Mouse (Mus musculus) neutrophil, adult 5-6 weeks (primary cell): ENCODE measurements around the gene Olfr735. TPM values are rescaled to one million over a fixed set of nuclear protein-coding genes. Genes with fewer than 3 reads are reported as not detected.

Source experiments
- ATAC-seq: fragments of 151-379, 151-347 bp; 2 replicates; pipeline ENCODE4 v1.8.0; 2017; ENCODE audit warnings: mild to moderate bottlenecking, moderate TSS enrichment; ENCODE audit not compliant: insufficient number of reproducible peaks, poor library complexity, low FRiP score, severe bottlenecking; ENCODE audit errors: extremely low read depth
- total RNA-seq: library from RNA; stranded (forward); fragments of 200-1000 nt; gene quantifications from 2 replicates; pipeline ENCODE4 v1.2.3, GENCODE M21; 2017

Olfr735 gene
- total RNA-seq = not detected in 2 replicates

DNA sequence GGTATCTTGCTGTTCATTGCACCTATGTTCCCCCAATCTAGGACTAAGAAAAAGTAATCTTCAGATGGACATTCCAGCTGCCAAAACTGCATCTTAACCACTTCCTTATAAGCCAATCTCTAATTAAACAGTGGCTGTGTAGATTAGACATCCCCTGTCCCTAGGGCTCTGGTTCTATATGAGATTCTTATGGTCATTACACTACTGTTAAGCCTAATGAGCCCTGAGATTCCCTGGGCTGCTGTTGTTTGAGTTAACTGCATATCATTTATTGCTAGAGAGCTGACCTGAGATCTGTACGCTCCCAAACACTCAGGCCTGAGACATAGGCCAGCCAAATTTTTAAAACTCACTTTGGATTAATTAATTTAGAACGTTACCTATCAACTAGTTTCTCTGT lies at the start of gene Olfr735:
TSS of gene Olfr735 (minus strand) at position 77 of the 400 bp plus-strand sequence.
- no peak for ATAC-seq

DNA sequence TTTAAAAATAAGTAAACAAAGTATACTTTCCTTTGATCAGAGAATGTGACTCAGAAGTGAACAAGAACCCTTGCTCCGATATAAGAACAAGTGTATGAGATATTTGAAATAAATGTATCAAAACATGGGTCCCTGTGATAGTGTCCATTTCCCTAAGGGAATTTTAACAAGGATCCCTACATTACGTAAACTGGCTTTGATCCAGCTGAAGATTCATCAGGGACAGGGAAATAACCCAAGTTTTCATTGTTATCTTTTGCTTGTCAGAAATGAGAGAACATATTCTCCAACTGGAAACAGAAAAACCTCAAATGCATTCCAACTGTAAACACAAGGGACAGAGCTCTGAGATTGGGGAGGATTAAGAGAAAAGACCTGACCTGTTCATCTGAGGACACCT lies 32.2 kb upstream of the Olfr735 start, which contains the start of gene Olfr736:
TSS of gene Olfr736 (plus strand) at position 301 of the 400 bp plus-strand sequence.
- ATAC-seq = no peak

DNA sequence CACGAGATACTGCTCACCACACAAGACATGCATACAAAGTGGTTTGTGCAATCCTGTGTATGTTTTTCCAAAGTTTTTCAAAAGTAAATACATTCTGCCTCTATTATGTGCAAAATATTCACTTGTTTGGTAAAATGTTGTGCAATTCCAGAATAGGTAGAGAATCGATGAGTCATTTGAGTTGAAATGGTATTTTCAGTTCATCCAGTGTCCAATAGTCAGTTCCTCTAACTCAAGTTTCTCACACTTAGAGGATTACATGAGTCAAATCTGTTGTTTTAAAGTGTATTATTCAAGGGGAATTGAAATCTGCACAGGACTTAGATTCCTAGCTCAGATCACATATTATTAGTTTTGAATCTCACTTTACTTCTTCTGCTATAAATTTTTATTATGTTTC lies 14.9 kb upstream of the Olfr735 start:
- ATAC-seq = no peak

DNA sequence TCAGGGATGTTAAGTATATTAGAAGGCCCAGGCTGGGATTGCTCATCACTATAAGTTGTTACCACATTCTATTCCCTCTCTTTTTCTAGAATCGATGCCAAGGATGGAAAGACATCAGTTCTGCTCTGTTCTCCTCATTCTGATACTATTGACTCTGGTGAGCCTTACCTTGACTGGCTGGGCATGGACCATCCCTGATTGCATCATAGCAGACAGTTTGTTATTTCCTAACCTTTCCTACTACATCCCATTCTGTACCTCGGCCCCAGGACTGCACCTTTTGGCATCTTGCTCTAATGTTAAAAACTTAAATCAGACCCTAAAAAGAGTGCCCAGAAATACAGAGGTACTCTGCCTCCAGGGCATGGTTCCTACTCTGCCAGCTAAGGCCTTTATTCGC lies 11.8 kb upstream of the Olfr735 start:
- ATAC-seq = no peak

DNA sequence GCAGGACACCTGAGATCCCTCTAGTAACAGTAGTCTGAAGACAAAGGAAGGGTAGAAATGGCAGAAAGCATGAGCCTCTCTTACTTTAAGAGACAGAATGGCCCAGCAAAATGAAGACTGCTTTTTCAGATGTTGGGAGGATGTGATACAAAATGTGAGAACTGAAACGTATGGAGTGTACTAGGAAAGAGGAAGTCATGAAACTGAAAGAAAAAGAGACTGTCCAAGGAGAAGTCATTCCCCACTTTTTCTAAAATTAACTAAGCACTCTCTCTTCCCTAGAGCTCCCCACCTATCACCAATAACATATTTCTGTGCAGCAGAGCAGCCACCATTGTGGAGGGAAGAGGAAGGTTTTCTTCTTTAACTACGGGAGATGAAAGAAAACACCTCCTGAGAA lies 8.9 kb upstream of the Olfr735 start, which contains the start of gene Tlr11:
TSS of gene Tlr11 (plus strand) at position 322 of the 400 bp plus-strand sequence.
- no peak for ATAC-seq

DNA sequence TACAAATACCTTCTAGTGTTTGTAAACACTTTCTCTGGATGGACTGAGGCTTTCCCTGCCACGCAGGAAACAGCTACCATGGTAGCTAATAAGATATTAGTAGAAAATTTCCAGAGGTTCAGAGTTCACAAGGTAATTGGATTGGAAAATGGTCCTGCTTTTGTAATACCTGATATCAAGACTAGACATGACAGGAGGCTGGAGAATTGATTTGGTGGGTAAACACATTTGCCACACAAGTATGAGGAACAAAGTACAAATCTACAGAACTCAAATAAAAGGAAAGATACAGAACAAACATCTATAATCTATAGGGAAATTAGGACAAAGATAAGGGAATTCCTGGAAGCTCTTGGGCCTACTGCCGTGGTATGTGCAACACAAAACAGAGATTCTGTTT lies 8.1 kb upstream of the Olfr735 start:
- no peak for ATAC-seq

DNA sequence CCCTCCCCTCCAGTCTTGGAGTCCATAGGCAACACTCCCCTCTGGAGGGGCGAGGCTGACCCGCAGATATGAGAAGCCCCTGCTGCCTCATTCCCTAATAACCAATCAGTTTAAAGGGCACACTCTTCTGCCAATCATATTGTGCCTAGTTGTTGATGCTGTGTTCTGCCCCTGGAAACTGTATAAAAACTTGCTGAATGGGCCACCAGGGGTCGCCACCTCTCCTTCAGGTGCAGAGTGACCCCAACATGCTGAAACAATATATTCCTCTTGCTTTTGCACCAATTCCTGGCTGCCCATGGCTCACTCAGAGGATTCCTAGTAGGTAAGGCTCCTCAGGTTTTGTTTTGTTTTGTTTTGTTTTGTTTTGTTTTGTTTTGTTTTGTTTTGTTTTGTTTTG lies 3.8 kb upstream of the Olfr735 start:
- no peak for ATAC-seq

DNA sequence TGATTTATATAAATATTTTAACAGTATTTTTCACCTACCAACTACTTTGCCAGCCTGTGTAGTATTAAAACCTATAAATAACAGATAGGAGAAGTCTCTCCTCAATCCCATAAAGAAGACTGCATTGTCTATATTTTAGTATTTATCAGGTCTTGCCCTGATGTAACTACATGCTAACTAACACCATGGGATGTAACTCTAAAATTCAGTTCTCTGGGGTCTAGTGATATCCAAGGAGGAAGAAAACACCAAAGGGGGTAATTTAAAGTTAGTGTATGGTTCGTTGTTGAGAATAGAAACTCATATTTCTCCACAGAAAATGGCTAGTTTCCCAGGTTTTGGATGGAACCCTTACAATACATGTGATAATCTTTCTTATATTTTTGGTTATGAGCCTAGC lies 22.0 kb downstream of the Olfr735 start, which contains the start of gene Olfr734:
TSS of gene Olfr734 (minus strand) at position 101 of the 400 bp plus-strand sequence.
- ATAC-seq = no peak

DNA sequence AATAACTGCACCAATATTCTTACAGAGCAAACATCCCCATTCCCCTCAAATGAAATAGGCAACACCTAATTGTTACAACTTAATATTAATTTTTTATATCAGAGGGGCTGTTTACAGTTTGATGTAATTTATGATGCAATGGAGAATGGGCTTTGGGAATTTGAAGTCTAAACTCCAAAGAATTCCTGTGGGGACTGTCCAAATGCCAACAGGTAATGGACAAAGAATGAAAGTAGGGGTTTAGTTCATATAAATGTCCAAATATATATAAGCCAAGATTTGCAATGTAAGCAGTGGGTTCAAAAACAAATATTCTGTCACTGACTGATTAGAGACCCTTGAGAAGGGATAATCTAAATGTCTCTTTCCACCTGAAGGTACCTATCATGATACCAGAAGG lies 47.2 kb downstream of the Olfr735 start, which contains the start of gene Olfr733:
TSS of gene Olfr733 (minus strand) at position 101 of the 400 bp plus-strand sequence.
- ATAC-seq = no peak

Other genes starting within 250 kb of the Olfr735 start
- not detected in 2 replicates for gene Olfr727, start 225.7 kb downstream of the Olfr735 start, total RNA-seq
- gene Olfr728, start 206.2 kb downstream of the Olfr735 start, total RNA-seq = not detected in 2 replicates
- gene Olfr729, start 196.0 kb downstream of the Olfr735 start, total RNA-seq = not detected in 2 replicates
- gene Olfr730, start 160.7 kb downstream of the Olfr735 start, total RNA-seq = not detected in 2 replicates
- not detected in 2 replicates for gene Olfr731, start 107.0 kb downstream of the Olfr735 start, total RNA-seq
- gene Olfr732, start 64.7 kb downstream of the Olfr735 start, total RNA-seq = not detected in 2 replicates
- not detected in 2 replicates for gene Olfr733, start 47.4 kb downstream of the Olfr735 start, total RNA-seq
- not detected in 2 replicates for gene Olfr734, start 22.1 kb downstream of the Olfr735 start, total RNA-seq
- gene Tlr11, start 9.0 kb upstream of the Olfr735 start, total RNA-seq = 0.12 TPM in 1 of 2 replicates, not detected in the other
- gene Olfr736, start 32.3 kb upstream of the Olfr735 start, total RNA-seq = not detected in 2 replicates
- gene Olfr738, start 58.7 kb upstream of the Olfr735 start, total RNA-seq = not detected in 2 replicates
- not detected in 2 replicates for gene Olfr739, start 69.8 kb upstream of the Olfr735 start, total RNA-seq
- 0.23 TPM in 1 of 2 replicates, not detected in the other for gene Olfr740, start 96.7 kb upstream of the Olfr735 start, total RNA-seq
- 0.81 TPM in 1 of 2 replicates, not detected in the other for gene Olfr741, start 123.9 kb upstream of the Olfr735 start, total RNA-seq
- gene Olfr742, start 154.7 kb upstream of the Olfr735 start, total RNA-seq = not detected in 2 replicates
- not detected in 2 replicates for gene Olfr743, start 173.0 kb upstream of the Olfr735 start, total RNA-seq